Mouse (Mus musculus) frontal cortex, adult 2 months (tissue): Measurements from ENCODE around the gene Ntm. TPM values are rescaled to one million over a fixed set of nuclear protein-coding genes. Genes with fewer than 3 reads are reported as not detected.
A peak's percentile ranks its signal among the peaks of the same experiment; 100 is the strongest.

Experiments used
- DNase-seq, 2 experiments: peaks; one replicate each; pipeline ENCODE4 v3.0.0; 2022; ENCODE audit warnings: low spot score in 1 of 2; ENCODE audit errors: extremely low spot score in 1 of 2
- polyA plus RNA-seq: library from polyadenylated mRNA; depleted of rRNA; stranded (reverse); fragments of >200 nt; gene quantifications from 2 replicates; pipeline ENCODE4 v1.2.3, GENCODE M21; 2012

The Ntm gene
- polyA plus RNA-seq, 1 experiment: 184 TPM

DNA sequence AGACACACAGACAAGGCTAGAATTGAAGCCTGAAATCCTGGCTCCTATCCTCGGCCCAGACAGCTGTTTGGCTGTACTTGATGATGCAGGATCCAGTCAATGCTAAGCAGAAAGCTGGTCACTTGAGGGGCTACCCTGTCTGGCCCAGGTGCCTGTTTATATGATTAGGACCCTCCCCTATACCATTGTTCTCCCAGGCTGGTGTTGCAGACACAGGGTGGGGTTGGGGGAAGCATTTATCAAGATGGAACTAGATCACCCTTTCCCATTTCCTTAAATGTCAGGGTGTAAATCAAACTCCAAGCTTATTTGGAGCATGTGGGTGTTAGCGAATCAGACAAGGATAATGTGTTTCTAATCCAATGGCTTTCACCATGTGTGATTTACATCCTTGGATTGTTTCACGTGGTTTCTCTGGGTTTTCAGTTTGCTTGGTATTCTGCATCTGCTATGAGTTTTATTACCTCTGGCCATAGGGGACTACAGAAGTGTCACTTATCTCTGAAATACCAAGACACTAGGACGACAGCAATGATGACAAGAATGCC, 159.1 kb downstream of the Ntm start:
- DNase-seq: no peak

DNA sequence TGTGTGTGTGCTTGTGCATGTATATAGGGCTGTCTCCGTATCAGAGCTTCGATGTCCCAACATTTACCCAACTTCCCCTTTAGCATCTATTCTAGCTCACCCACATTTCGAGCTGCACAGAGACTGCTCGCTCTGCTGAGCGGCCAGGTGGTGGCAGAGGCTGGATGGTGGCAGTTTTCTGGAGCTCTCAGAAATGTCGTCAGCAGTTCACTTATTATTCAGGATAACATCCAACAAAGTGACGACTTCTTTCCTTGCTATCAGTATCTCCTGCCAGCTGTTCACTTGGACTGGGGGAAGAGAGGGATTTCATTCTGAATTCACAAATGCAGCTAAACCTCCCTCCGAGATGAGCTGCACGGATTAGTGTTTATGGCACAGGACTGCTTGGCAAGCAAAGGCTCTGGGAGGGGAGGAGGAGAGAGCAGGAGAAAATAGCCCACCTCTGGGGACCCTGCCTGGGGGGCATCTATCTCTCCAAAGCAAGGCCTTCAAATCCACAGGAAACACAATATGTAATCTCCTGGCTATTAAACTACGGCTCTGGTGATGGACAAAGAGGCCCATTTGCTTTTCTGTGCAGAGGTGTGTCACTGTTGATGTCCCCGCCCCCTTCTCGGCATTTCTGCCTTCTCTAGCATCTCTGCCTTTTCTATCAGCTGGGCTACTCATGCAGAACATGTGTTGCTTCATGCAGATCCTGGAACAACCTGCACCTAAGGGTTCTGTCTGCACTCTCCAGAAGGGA, 159.8 kb downstream of the Ntm start:
- peak; percentile 49 to 80 for DNase-seq

DNA sequence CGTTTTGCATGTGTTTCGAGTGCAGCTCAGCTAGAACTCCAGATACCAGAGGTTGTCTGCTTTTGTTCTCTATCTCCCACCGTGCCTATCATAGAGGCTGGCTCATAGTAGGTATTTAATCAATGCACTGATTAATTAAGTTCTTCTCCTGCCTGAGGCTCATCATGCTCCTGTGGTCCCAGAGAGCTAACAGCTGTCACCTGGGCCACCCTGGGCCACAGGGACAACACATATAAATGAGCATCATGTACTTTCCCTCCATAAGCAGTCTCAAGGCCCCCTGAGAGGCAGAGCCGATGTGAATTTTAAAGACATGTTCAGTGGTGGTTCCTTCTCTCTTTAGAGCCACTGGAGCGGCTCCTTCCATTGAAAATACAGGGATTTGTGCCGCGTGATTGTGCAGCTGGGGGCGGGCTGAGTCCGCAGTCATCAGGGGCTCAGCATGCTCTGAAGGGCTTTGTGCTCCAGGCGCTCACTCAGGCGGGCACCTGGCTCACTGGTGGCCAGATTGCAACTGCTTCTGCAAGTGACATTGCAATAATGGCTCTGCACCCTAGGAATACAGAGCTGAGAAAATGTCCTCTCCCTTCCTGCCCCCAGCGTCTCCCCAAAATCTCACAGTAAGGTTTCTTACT, 160.8 kb downstream of the Ntm start:
- peak in 1 of 2 experiments; percentile 52 for DNase-seq

DNA sequence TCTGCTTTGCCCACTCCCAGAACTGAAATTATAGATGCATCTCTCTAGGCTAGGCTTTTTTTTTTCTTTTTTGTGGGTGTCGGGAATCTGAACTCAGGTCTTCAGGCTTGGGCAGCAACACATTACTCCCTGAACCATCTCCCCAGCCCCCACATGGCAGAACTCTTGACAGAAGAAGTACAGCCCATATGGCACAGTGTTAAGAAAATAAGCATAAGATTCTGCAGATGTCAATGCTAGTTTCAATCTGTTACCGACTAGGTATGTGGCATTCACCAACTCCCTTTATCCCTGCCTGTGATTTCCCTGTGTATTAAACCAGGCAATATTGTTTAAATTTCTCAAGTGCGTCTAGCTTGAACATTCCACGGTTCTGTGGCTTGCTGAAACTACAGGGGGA, 166.7 kb downstream of the Ntm start:
- DNase-seq: peak in 1 of 2 experiments; percentile 42

DNA sequence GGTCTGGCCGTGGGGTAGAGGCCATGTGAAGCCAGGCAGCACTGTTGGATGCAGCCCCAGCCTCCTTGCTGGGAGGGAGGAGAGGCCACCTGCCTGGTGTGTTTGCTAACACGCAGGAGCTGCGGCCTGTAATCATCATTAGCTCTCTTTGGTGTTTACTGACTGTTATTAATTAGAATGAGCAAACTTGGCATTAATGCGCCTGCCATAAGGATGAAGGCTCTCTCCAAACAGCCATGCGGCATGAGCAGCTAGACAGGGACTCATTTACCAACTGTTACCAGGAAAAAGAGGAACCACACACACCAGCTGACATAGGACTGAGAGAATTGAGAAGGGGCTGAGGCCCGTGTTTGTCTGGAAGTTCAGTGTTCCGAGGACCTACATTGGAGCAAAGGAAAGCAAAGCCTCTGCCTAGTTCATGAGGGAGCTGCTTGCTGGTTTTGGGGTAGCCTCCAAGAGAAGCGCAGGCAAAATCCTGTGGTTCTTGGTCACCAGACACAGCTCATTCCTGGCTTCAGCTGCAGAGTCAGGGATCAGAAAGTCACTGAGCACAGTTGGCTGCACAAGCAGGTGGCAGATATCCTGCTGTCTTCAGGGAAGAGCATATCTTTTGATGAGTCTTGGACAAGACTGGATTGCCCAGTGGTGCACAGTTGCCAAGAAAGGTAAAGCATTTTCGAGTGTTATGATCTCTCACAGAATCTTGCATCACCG, 171.6 kb downstream of the Ntm start:
- no peak for DNase-seq

DNA sequence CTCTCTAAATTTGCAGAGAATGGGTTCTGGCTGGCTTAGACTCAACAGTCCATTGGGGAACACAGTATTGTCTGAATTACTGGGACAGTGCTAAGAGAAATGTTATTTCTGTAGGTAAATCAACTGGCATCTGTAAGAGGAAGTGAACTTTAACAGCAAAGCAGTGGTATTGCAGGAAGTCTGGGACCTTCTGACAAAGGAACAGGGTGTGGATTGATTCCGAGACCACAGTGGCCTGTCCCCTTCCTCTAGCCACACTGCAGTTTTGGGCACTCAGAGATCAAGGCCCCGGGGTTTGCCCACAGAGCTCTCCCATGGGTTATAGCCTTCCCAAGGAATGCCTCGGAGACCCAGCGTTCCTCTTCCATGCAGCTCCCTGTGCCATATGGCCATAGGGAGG, 172.9 kb downstream of the Ntm start:
- no peak for DNase-seq

DNA sequence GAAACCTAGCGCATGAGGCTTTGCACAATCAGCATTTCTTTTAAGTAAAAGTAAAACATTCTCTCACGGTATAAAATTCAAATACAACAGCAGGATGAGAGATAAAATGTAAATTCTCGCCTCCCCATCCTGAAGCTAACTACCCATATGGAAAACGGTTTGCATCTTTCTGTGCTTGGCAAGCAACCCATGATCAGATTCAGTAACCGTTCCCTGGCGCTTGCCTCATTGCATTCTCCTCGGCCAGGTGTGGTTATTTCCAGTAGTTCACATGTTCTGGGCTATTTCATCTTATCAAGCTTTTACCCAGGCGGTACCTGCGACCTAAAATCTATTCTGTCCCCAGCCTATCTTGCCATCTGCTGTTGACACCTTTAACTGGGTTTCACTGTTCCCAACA, 174.1 kb downstream of the Ntm start:
- no peak for DNase-seq

DNA sequence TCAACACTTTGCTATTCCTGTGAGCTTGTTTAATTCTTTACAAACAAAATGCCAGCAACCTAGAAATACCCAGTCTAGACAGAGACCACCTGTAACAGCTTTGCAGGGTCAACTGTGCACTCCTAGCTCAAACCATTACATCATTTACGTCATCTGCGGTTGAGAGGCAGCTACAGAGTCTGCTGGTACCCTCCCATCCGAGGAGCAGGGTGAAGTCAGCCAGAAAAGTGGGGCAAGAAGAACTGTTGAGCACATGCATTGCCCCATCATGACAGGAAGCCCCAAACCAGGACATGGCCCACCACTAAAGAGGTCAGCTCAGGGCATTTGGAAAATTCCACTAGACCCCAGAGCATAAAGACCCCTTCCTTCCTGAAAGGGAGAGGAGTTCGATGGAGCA, 175.5 kb downstream of the Ntm start:
- DNase-seq: no peak

DNA sequence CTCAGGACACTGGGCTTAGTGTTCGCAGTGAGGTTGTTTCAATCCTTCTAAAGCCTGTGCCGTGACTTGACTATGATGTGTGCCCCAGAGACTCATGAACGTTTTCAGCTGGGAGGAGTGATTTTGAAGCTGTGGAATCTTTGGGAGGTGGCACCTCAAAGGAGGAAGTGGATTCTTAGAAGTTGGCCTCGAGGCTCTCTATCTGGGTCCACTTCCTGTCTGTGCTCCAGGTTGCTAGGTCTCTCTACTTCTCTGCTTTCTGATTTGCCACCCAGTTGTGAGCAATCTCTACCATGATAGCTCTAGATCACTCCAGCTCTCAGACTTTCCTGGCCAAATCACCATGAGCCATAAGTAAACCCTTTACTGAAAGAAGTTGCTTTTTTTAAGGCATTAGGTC, 180.2 kb downstream of the Ntm start:
- DNase-seq: no peak

DNA sequence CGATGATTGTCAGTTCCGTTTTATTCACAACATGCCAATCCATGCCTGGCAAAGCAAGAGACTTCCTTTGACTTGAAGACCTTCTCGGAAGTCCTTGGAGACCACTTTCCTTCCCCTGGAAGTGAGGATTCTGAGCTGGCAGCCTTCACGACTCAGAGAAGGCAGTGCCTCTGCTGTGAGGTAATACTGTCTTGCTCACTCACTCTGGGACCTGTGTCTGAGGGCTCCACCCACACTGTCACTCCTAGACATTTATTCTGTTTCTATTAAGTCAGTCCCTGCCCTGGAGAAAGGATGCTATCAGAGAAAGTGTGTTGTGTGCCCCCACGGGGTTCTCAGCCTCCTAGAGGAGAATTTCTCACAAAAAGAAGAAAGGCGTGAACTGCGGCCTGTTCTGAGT, 183.2 kb downstream of the Ntm start:
- peak in 1 of 2 experiments; percentile 16 for DNase-seq

DNA sequence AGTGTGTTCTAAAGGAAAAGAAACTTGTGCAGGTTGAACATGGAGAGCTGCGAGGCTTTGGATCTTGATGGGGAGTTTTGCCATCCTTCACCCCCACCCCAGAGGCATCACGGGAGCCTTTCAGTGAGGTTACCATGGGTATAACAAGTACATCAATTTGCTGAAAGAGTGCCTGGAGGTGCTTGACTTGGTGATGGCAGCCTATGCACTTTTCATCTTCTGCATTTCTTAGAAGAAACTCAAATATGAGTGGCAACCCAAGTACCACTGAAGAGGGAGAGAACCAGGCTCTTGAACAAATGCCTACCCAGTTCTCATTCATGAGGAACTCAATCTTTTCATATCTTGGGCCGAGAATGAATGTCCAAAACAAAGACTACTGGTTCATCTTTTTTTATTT, 186.0 kb downstream of the Ntm start:
- DNase-seq: no peak

DNA sequence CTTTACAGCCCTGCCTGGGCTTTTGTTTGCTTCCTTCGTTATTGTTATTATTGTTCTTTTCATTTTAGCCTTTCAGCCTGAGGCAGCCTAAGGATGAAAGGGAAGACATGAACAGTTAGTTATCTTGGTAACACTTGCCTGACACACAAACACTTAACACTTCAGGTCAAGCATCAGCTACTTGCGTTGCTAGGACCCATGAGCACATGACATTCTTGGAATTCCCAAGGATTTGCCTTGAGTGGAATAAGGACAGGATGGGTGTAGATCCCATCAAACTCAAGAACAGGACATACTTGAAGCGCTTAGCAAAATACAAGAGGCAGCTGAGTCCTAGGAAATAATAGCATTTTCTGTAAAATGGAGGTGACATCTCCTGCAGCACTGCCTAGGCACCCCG, 186.4 kb downstream of the Ntm start:
- DNase-seq: no peak

DNA sequence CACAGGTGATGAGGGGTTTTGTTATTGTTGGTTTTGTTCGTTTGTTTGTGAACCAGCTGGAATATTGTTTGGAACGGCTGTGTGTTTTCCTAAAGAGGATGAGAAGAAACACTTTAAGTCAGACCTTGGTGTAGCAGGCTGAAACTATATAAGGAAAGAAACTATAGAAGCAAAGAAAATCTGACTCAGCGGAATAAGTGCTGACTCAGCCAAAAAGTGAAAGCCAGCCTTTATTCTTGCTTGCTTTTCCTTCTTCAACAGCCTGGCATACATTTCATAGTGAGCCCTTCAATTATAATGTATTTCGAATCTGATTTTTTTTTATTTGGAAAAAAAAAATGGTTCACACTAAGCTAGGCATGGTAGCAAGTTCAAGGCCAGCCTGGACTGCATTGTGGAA, 186.9 kb downstream of the Ntm start:
- DNase-seq: no peak

DNA sequence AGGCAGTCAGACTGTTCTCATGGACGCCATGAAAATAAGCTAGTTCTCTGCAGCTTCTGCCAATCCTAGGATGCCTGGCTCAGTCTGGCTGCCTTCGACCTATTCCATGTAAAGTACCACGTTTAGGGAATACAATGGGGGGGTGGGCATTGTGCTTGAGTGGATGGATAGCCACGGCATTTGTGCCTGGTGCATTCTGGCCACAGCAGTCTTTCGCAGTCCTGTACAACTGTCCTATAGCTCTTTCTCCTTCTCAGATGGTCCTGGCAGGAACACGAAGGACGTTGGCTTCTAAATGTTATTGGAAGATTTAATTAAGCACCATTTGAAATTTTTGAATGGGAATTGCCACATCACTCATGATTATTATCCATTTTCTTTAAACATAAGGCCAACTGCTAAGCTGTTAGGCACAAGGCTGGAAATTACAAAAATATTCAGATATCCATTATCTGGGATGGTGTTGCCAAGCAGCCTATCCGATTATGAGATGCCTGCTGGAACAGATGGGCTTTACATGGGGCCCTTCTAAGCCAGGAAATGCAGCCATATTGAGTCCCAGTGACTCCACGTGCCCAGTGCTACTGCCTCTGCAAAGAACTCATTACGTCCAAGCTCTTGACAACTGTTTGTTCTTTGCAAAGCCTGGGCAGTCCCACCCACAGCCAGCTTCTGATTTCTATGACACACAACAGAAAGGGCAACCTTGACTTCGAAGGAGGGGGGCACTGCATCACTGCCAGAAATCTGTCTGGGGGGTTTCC, 190.1 kb downstream of the Ntm start:
- no peak for DNase-seq

DNA sequence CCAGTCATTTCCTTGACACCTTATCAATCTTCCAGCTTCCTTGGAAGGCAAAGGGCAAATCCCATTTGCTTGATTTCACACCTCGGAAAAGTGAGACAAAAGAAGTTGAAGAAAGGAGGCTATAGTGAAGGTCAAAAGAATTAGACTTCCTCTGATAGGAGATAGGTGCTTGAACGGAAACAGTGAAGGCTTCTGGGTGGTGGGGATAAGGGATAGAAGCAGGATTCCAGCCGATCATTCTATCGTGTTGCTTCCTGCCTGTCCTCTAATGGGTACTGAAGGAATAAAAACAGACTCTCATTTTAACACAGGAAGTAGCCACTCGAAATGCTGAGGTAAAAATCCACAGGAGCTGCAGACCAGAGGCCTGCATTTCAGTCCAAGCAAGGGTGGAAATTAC, 191.1 kb downstream of the Ntm start:
- no peak for DNase-seq

DNA sequence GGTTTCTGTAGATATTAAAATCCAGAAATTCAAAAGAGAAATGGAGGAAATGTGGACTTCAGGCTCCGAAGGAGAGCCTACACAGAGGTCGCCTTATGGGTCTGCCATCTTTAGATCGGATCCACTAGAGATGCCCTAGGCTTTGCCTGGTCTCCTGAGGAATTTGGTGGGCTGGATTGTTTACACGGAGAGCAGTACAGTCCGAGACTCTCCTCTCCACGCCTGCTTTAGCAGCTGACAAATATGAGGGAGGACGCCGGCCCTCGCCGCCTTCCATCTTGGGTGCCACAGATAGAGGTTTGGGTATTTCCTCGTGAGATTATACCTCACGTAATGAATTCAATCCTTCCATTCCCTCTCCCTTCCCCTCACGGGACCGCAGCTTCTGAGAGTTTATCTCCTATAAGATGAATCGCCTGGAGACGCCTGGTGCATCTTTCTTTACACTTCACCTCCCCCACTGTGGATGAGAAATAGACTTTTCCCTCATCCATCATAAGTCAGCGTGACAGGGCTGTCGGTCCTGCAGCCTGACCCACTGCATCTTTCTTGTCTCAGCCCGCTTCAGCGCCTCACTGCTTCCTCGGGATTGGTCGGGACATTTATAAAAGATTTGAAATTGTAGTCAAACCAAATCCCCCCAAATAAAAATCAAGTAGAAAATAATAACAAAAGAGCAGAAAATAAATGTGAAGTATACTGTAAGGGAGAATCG, 191.7 kb downstream of the Ntm start:
- no peak for DNase-seq

DNA sequence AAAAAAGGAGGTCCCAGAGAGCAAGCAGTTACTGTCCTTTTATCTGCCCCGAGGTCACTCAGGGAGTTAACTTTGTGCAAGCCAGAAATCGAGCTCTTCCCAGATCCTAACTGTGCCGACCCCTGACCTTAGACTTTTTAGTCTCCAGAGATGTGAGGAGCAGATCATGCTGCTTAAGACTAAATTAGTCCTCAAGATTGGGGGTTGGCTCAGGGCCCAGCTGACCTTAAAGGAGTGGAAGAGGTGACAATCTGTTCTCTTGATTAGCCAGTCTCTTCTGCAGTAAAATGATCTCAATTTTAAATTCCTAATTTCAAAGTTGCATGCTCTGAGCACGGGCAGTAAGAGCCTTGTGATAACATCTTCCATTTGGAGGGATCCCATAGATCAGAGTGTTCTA, 193.6 kb downstream of the Ntm start:
- no peak for DNase-seq

DNA sequence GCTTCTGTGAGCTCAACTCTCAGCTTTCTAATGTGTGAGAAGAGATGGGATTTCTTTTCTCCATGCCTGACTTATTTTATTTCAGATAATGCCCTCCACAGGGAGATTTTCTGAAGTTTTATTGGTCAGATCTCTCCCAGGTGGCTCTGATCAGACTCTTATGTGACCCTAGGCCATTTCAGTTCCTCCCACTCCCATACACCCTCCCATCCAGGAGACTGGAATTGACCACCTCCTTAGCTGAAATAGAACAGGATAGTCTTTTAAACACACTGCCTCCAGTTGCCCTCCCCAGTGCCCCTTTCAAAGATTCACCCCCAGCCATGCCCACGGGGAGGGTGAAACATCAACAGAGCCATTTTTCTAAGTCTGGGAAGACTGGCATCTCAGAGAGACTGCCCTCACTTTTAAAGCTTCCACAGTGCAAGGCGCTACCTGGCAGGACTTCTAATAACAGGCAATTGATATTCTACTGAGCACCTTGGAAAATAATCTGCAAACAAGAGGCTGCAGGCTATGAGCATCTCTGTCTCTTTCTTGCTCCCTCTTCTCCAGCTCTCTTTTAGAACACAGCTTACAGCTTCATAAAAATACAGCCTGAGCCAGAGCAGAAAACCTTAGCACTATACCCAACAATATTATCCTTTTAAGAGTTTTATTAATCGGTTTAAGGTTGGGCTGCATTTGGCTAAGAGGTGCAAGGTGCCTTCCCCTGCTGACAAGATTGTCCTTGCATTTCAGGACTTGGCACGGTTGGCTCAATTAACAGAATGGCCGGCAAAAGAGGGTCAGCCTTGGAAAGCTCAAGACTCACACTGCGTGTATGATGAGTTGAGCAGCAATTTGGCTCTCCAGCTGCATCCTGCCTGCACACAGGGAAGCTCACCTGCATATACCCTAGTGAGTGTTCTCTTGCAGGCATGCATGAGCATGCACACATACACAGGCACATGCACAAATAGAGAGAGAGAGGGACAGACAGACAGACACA, 196.7 kb downstream of the Ntm start:
- no peak for DNase-seq

DNA sequence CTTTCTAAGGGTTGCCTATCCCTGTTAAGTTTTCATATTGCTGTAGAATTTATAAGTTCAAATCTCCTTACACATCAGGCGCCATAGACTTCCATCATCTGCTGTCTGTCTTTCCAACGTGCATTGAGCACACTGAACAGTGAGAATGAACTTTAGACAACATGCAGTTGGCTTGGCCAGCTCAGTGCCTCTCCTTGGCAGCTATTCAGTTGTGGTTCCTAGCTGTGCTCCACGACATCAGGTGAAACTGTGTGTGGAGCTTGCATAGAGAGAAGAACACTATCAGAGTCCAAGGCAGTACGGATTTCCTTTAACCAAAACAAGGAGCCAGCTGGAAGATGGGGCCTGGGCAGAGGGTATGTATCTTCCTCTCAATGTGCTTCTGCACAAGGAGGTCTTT, 199.6 kb downstream of the Ntm start:
- no peak for DNase-seq
